In the genomic region with DNA sequence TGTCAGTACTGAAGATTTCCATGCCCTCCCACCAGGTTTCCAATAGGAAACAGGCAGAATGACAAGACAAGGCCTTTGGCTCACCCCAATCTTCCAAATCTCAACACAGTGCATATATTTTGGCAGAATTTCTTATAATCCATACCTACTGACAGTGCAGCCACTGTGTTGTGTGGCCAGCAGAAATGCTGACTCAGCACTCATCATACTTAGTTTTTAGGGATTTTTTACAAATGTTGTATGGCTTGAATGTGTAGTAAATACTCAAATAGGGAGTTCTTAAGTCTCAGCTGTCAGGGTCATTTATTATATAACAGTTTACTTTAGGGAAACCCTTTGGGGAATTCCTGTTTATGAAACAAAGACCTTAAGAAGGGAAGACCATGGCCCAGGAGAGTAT, we compare ENCODE assay signal across 23 mouse cellular contexts.
"Had no signal": no experiment of that assay in that cellular context is flagged by ENCODE, and none has a peak within 500 bp of the region (broad histone marks: within the 10 kb centered on the region; RNA-seq: fewer than 3 reads in every experiment).

No protein-coding gene starts in this region.

- H3K27ac ChIP-seq: heart, embryonic 10.5 days; hindbrain, embryonic 14.5 days; intestine, embryonic 15.5 days; layer of hippocampus, adult 2 months; left cerebral cortex, adult 2 months; limb, embryonic 10.5 days; limb, embryonic 12.5 days; liver, embryonic 13.5 days had no signal

- DNase-seq: gastrocnemius, postnatal 14 days; gastrocnemius, postnatal 36 days; heart, adult 18-20 months; heart, postnatal 10 days; kidney, adult 18-20 months; kidney, adult 8-10 months; kidney, postnatal 10 days; kidney, postnatal 25 days; kidney, postnatal 4 days; liver; liver, embryonic 13.5 days had no signal

- H3K36me3 ChIP-seq: heart, embryonic 10.5 days; heart, embryonic 12.5 days; intestine, embryonic 15.5 days; limb, embryonic 10.5 days; limb, embryonic 12.5 days; liver, embryonic 13.5 days had no signal

- H3K9me3 ChIP-seq: heart, embryonic 10.5 days; heart, embryonic 12.5 days; intestine, embryonic 15.5 days; limb, embryonic 10.5 days; limb, embryonic 12.5 days; liver, embryonic 13.5 days had no signal

- H3K4me2 ChIP-seq: heart, embryonic 12.5 days; hindbrain, embryonic 14.5 days; intestine, embryonic 15.5 days; limb, embryonic 12.5 days; liver, embryonic 11.5 days; liver, embryonic 13.5 days had no signal

- H3K4me3 ChIP-seq: heart, embryonic 10.5 days; heart, embryonic 12.5 days; intestine, embryonic 15.5 days; layer of hippocampus, adult 2 months; left cerebral cortex, adult 2 months; limb, embryonic 10.5 days; limb, embryonic 12.5 days; liver, embryonic 13.5 days had no signal

- H3K27me3 ChIP-seq: heart, embryonic 12.5 days; intestine, embryonic 15.5 days; limb, embryonic 12.5 days; liver, embryonic 13.5 days had no signal

- H3K9ac ChIP-seq: heart, embryonic 12.5 days; hindbrain, embryonic 14.5 days; intestine, embryonic 15.5 days; limb, embryonic 12.5 days; liver, embryonic 13.5 days had no signal

- H3K4me1 ChIP-seq: intestine, embryonic 15.5 days; limb, embryonic 10.5 days; limb, embryonic 12.5 days; liver, embryonic 13.5 days had no signal

- ATAC-seq: hindbrain, embryonic 16.5 days; inflammation-experienced regulatory T-cells, adult 6 months; intestine, embryonic 15.5 days; intestine, postnatal 0 days had no signal
